Mouse (Mus musculus): Measurements from ENCODE around the gene Rcsd1. TPM values are rescaled to one million over a fixed set of nuclear protein-coding genes. Genes with fewer than 3 reads are reported as not detected.

Gene Rcsd1
- total RNA-seq, 2 experiments from 2014 or later: 4.7 to 4.8 TPM

Small RNA genes within 50 kb of the gene (microRNA-seq; reads per million reads assigned to microRNA genes)
- 0 reads per million in 2 experiments for gene Gm44458

Other genes with a start within 250 kb of the Rcsd1 start
- 10 to 100 TPM; 84.8 to 86.0 TPM for gene Dcaf6, start 249.3 kb downstream of the Rcsd1 start, total RNA-seq (2021)
- gene Mpc2, start 249.1 kb downstream of the Rcsd1 start, total RNA-seq (2021): 100 to 1,000 TPM; 120 to 127 TPM
- under 1 TPM; 0.27 to 0.38 TPM for gene Adcy10, start 224.6 kb downstream of the Rcsd1 start, total RNA-seq (2021)
- gene Mpzl1, start 75.2 kb downstream of the Rcsd1 start, total RNA-seq (2021): 10 to 100 TPM; 28.4 to 31.0 TPM
- gene Creg1, start 54.0 kb upstream of the Rcsd1 start, total RNA-seq (2021): 10 to 100 TPM; 25.6 to 28.8 TPM
- not detected for gene Cd247, start 78.9 kb upstream of the Rcsd1 start, total RNA-seq (2021)